Mouse (Mus musculus) midbrain, postnatal 0 days (tissue): ENCODE results near the gene H2afj. TPM values are rescaled to one million over a fixed set of nuclear protein-coding genes. Genes with fewer than 3 reads are reported as not detected.
A peak's percentile ranks its signal among the peaks of the same experiment; 100 is the strongest.
"Not testable (repeated sequence)": the region's sequence is repeated elsewhere in the genome, so short reads cannot be mapped to it uniquely, and the experiment has no call there.

Experiments
- ATAC-seq: fragments of 200-750 bp; cut with Nextera tagmentation; 2 replicates; pipeline ENCODE4 v1.8.0; 2017; ENCODE audit warnings: moderate number of reproducible peaks, mild to moderate bottlenecking, moderate TSS enrichment, moderate library complexity; ENCODE audit not compliant: low FRiP score
- DNase-seq: peaks from one replicate; pipeline ENCODE4 v3.0.0-alpha.2; 2015; ENCODE audit warnings: low spot score
- H3K27ac ChIP-seq: fragments of 300-500 bp; sonication (generic); 2 replicates; pipeline ENCODE4 v1.5.1; 2014; ENCODE audit warnings: low read depth, mild to moderate bottlenecking, low read length, mixed read lengths
- H3K27me3 ChIP-seq: fragments of 300-500 bp; sonication (generic); 2 replicates; pipeline ENCODE4 v1.6.1; 2014; ENCODE audit warnings: low read length, control low read depth, mixed read lengths; ENCODE audit not compliant: insufficient read depth
- H3K36me3 ChIP-seq: fragments of 300-500 bp; sonication (generic); 2 replicates; pipeline ENCODE4 v1.6.1; 2014; ENCODE audit warnings: low read length, control low read depth, mixed read lengths; ENCODE audit not compliant: insufficient read depth
- H3K4me1 ChIP-seq: fragments of 300-500 bp; sonication (generic); 2 replicates; pipeline ENCODE4 v1.6.1; 2014; ENCODE audit warnings: mild to moderate bottlenecking, control low read depth, antibody characterized with exemption, low read length, mixed read lengths; ENCODE audit not compliant: insufficient read depth
- H3K4me2 ChIP-seq: fragments of 300-500 bp; sonication (generic); 2 replicates; pipeline ENCODE4 v1.6.1; 2014; ENCODE audit warnings: low read depth, mild to moderate bottlenecking, low read length, mixed read lengths; ENCODE audit not compliant: poor library complexity, severe bottlenecking
- H3K4me3 ChIP-seq: fragments of 300-500 bp; sonication (generic); 2 replicates; pipeline ENCODE4 v1.5.1; 2014; ENCODE audit warnings: low read depth, mild to moderate bottlenecking, low read length, moderate library complexity
- H3K9ac ChIP-seq: fragments of 300-500 bp; sonication (generic); replicated peaks from 2 replicates; pipeline ENCODE4 v1.6.1; 2014; ENCODE audit warnings: mild to moderate bottlenecking, low read length, moderate library complexity, mixed read lengths; ENCODE audit not compliant: poor library complexity, severe bottlenecking
- H3K9me3 ChIP-seq: fragments of 300-500 bp; sonication (generic); 2 replicates; pipeline ENCODE4 v1.6.1; 2016; ENCODE audit warnings: low read length, control low read depth
- CTCF ChIP-seq: IDR thresholded peaks from 2 replicates; pipeline ENCODE4 v1.5.1; 2016; ENCODE audit warnings: antibody characterized with exemption, mild to moderate bottlenecking
- WGBS: fragments of 180-500 bp; shearing (Covaris S2); extraction: QIAGEN DNeasy Blood & Tissue Kit; methylation state at CpG from one replicate; pipeline ENCODE4 v1.1.7; 2014; 5-methylcytosine and 5-hydroxymethylcytosine counted together
- polyA plus RNA-seq: library from polyadenylated mRNA; unstranded; fragments of >200 nt; fragmentation: Nextera tagmentation; extraction: Ambion mirVana; gene quantifications from 2 replicates; pipeline ENCODE4 v1.2.1, GENCODE M21; 2015
- total RNA-seq: library from RNA; depleted of rRNA; stranded (reverse); fragments of >200 nt; gene quantifications from 2 replicates; pipeline ENCODE4 v1.2.3, GENCODE M21; 2014

H2afj gene
- total and polyA plus RNA-seq, 2 experiments from 2014 or later: 19.0 to 114 TPM

GRCm38 (mm10) chr6:136795110-136795509 is 12.9 kb upstream of the H2afj start:
- no peak for DNase-seq
- Histone ChIP-seq H3K4me2 (no peak overlapping the region), H3K4me1 (no peaks in the 10 kb centered on the region), H3K4me3 (no peak overlapping the region), H3K36me3 (no peaks in the 10 kb centered on the region), H3K27me3 (no peaks in the 10 kb centered on the region), H3K27ac (no peak overlapping the region), H3K9me3 (no peaks in the 10 kb centered on the region), H3K9ac (no peak overlapping the region)
- 69% methylated on average over 1 of the region's 1 CpGs for WGBS
- TF ChIP-seq CTCF: no peak
- no peak for ATAC-seq

GRCm38 (mm10) chr6:136795850-136796249 is 12.2 kb upstream of the H2afj start:
- Histone ChIP-seq H3K9ac (no peak overlapping the region), H3K4me3 (no peak overlapping the region), H3K27me3 (no peaks in the 10 kb centered on the region), H3K9me3 (no peaks in the 10 kb centered on the region), H3K27ac (no peak overlapping the region), H3K4me1 (no peaks in the 10 kb centered on the region), H3K4me2 (no peak overlapping the region), H3K36me3 (no peaks in the 10 kb centered on the region)
- TF ChIP-seq CTCF: no peak
- ATAC-seq (no peak), DNase-seq (no peak)
- WGBS: 53% methylated on average over 6 of the region's 6 CpGs

- not testable (repeated sequence) for H3K27ac ChIP-seq, H3K4me1 ChIP-seq, H3K27me3 ChIP-seq, H3K9ac ChIP-seq, DNase-seq, ATAC-seq, H3K4me2 ChIP-seq, H3K9me3 ChIP-seq, H3K36me3 ChIP-seq, H3K4me3 ChIP-seq
- WGBS: 83% methylated on average over 3 of the region's 3 CpGs
Measured at GRCm38 (mm10) chr6:136797874-136798693, 10.0 kb upstream of the H2afj start.

GRCm38 (mm10) chr6:136800710-136801109 is 7.3 kb upstream of the H2afj start:
- H3K4me1 ChIP-seq: peaks cover 3% of the 10 kb centered on the region; the same call in 1 of the 2 replicates
- H3K4me2 ChIP-seq: no peak overlapping the region
- DNase-seq (no peak), ATAC-seq (no peak)
- no peak overlapping the region for H3K4me3 ChIP-seq
- no peaks in the 10 kb centered on the region for H3K9me3 ChIP-seq
- H3K36me3 ChIP-seq: no peaks in the 10 kb centered on the region
- TF ChIP-seq CTCF: no peak
- H3K9ac ChIP-seq: no peak overlapping the region
- H3K27ac ChIP-seq: no peak overlapping the region
- H3K27me3 ChIP-seq: no peaks in the 10 kb centered on the region
- WGBS: 94% methylated on average over 8 of the region's 8 CpGs

GRCm38 (mm10) chr6:136801274-136801673 is 6.8 kb upstream of the H2afj start:
- no peak overlapping the region for H3K4me3 ChIP-seq
- no peaks in the 10 kb centered on the region for H3K9me3 ChIP-seq
- no peaks in the 10 kb centered on the region for H3K27me3 ChIP-seq
- no peak for TF ChIP-seq CTCF
- H3K27ac ChIP-seq: no peak overlapping the region
- H3K4me2 ChIP-seq: no peak overlapping the region
- no peak overlapping the region for H3K9ac ChIP-seq
- H3K4me1 ChIP-seq: peaks cover 3% of the 10 kb centered on the region; the same call in 1 of the 2 replicates
- H3K36me3 ChIP-seq: no peaks in the 10 kb centered on the region
- no peak for DNase-seq
- ATAC-seq: no peak
- 86% methylated on average over 6 of the region's 6 CpGs for WGBS

DNA sequence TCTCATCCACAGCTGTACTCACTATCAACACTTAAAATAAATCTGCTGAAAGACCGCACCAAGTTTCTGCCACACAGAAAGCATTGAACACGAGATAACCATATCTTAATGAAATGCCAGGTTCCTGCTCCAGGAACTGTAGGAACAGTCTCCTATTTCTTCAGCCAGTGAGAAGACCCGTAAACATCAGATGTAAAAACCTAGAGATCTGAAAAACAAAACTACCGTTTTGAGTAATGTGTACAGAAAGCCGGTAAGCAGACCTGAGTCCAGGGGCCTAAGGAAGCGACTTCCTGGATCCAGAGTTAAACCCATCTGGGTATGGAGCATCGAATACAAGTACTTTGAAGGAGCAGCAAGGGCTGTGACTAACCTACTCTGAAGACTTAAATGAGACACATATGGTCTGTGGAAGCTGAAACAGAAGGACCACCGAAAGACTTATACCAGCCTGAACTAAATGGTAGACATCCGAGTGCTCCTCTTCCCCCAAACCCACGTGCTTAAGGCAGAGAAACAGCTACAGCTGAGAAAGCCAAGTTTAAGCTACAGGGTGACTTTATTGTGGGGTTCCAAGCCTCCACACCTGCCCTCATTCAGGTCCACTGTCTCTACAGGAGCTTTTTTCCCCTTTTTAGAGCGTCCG is 4.8 kb upstream of the H2afj start:
- Histone ChIP-seq H3K4me3 (peak overlapping the region; percentile 75), H3K9ac (peak overlapping the region; percentile 95), H3K9me3 (no peaks in the 10 kb centered on the region), H3K4me1 (peaks cover 3% of the 10 kb centered on the region; the same call in 1 of the 2 replicates), H3K36me3 (no peaks in the 10 kb centered on the region), H3K27ac (peak overlapping the region; percentile 99), H3K27me3 (no peaks in the 10 kb centered on the region), H3K4me2 (peak overlapping the region; percentile 78)
- no peak for TF ChIP-seq CTCF
- peak; percentile 1; the same call in 1 of the 2 replicates for ATAC-seq
- 22% methylated on average over 12 of the region's 12 CpGs for WGBS
- no peak for DNase-seq
